Mouse (Mus musculus) cerebellum, adult 2 months (tissue): ENCODE measurements around the gene Zfp524. TPM values are rescaled to one million over a fixed set of nuclear protein-coding genes. Genes with fewer than 3 reads are reported as not detected.

Source experiments
- DNase-seq, 2 experiments: peaks; one replicate each; pipeline ENCODE4 v3.0.0; 2021
- H3K27ac ChIP-seq: fragments of 200-500 bp; 2 replicates; pipeline ENCODE4 v1.5.1; 2012; ENCODE audit warnings: low read length, control low read depth, inconsistent platforms; ENCODE audit not compliant: insufficient read depth
- H3K27me3 ChIP-seq: fragments of 200-500 bp; 2 replicates; pipeline ENCODE4 v1.6.1; 2012; ENCODE audit warnings: inconsistent platforms, mild to moderate bottlenecking, low read length, moderate library complexity; ENCODE audit not compliant: control insufficient read depth, insufficient read depth
- H3K4me1 ChIP-seq: fragments of 200-500 bp; 2 replicates; pipeline ENCODE4 v1.6.1; 2011; ENCODE audit warnings: low read length; ENCODE audit not compliant: control insufficient read depth, insufficient read depth
- H3K4me3 ChIP-seq: fragments of 200-500 bp; replicated peaks from 2 replicates; pipeline ENCODE3; 2011; ENCODE audit warnings: mild to moderate bottlenecking, low read depth, low read length, control low read depth; ENCODE audit not compliant: insufficient read depth
- CTCF ChIP-seq: fragments of 200-500 bp; IDR thresholded peaks from 2 replicates; pipeline ENCODE4 v1.5.1; 2011; ENCODE audit warnings: low read depth, mild to moderate bottlenecking, control low read depth, low read length, moderate library complexity, borderline replicate concordance; ENCODE audit not compliant: insufficient read depth
- POLR2A ChIP-seq: fragments of 200-500 bp; IDR thresholded peaks from 2 replicates; pipeline ENCODE4 v1.6.1; 2011; ENCODE audit warnings: low read length, control low read depth, borderline replicate concordance; ENCODE audit not compliant: insufficient read depth
- WGBS: fragments of 180-500 bp; shearing (Covaris S2); methylation state at CpG from one replicate; pipeline ENCODE4 v1.1.7; 2018; 5-methylcytosine and 5-hydroxymethylcytosine counted together
- polyA plus RNA-seq: library from polyadenylated mRNA; depleted of rRNA; stranded (reverse); fragments of >200 nt; gene quantifications from 2 replicates; pipeline ENCODE4 v1.2.3, GENCODE M21; 2012

Gene Zfp524
- polyA plus RNA-seq, 1 experiment: 14.9 TPM

- TF ChIP-seq POLR2A (peak; percentile 50; the same call in 1 of the 2 replicates), CTCF (no peak)
- DNase-seq: peak; percentile 98
- Histone ChIP-seq H3K27me3 (no peaks in the 10 kb centered on the region), H3K27ac (peak within 1 kb of the TSS; percentile 31; the same call in 1 of the 2 replicates), H3K4me1 (no peaks in the 10 kb centered on the region), H3K4me3 (peak within 1 kb of the TSS; percentile 69)
- WGBS: under 1% methylated on average over 49 of the region's 49 CpGs
Measured at GRCm38 (mm10) chr7:5020000-5020681, 5.9 kb downstream of the Zfp524 start, which contains the start of the genes Zfp865 and Ccdc106. Zfp865 (plus strand) TSS chr7:5020376. Ccdc106 (plus strand) TSS chr7:5020553.

- peak overlapping the region; percentile 31; the same call in 1 of the 2 replicates for H3K27ac ChIP-seq
- no peaks in the 10 kb centered on the region for H3K27me3 ChIP-seq
- H3K4me1 ChIP-seq: no peaks in the 10 kb centered on the region
- TF ChIP-seq CTCF: no peak
- no peak for TF ChIP-seq POLR2A
- under 1% methylated on average over 15 of the region's 15 CpGs for WGBS
- peak overlapping the region; percentile 69 for H3K4me3 ChIP-seq
- no peak for DNase-seq
Measured at GRCm38 (mm10) chr7:5020685-5021084, 6.5 kb downstream of the Zfp524 start.

DNA sequence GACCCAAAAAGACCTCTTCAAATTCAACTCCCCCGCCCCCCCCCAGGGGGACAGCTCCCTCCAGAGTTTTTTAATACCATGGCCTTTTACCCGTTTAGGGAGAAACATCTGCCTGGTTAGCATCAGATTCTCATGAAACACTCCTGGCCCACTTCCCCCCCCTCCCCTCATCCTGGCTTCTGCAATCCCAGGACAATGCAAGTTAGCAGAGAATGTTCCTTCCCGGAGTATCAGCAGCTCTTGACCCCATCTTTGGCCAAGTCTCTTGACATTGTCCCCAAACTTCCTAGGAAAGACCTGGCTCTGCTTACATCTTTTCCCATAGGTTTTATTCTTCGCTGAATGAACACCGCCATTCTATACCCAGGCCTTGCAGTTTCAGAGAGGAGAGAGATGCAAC is 7.0 kb downstream of the Zfp524 start:
- H3K27ac ChIP-seq: no peak overlapping the region
- peak overlapping the region; percentile 69 for H3K4me3 ChIP-seq
- TF ChIP-seq CTCF: no peak
- no peak for TF ChIP-seq POLR2A
- H3K4me1 ChIP-seq: no peaks in the 10 kb centered on the region
- no peaks in the 10 kb centered on the region for H3K27me3 ChIP-seq
- WGBS: 42% methylated on average over 5 of the region's 5 CpGs
- DNase-seq: no peak

DNA sequence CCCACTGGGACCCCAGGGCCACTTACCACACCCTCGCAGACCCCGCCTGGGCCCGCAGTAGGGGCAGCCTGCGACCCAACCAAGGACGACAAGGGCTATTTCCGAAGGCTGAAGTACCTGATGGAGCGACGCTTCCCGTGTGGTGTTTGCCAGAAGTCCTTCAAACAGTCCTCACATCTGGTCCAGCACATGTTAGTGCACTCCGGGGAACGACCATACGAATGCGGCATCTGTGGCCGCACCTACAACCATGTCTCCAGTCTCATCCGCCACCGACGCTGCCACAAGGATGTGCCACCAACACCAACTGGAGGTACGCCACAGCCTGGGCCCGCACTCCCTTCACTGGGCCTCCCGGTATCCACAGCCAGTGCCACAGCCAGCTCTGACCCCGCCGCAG is 15.3 kb downstream of the Zfp524 start:
- TF ChIP-seq CTCF: no peak
- TF ChIP-seq POLR2A: no peak
- Histone ChIP-seq H3K27ac (no peak overlapping the region), H3K4me3 (no peak overlapping the region), H3K4me1 (no peaks in the 10 kb centered on the region), H3K27me3 (no peaks in the 10 kb centered on the region)
- WGBS: 96% methylated on average over 22 of the region's 22 CpGs
- DNase-seq: no peak

- no peaks in the 10 kb centered on the region for H3K4me1 ChIP-seq
Measured at GRCm38 (mm10) chr7:5029946-5030345, 15.7 kb downstream of the Zfp524 start.

GRCm38 (mm10) chr7:5030554-5031275 is 16.5 kb downstream of the Zfp524 start:
- H3K4me1 ChIP-seq: no peaks in the 10 kb centered on the region
- no peak for DNase-seq
- H3K27ac ChIP-seq: no peak overlapping the region
- H3K4me3 ChIP-seq: no peak overlapping the region
- TF ChIP-seq CTCF (no peak), POLR2A (no peak)
- no peaks in the 10 kb centered on the region for H3K27me3 ChIP-seq
- WGBS: 90% methylated on average over 63 of the region's 63 CpGs

More at GRCm38 (mm10) chr7:5029946-5030345, 15.7 kb downstream of the Zfp524 start:
- no peak for DNase-seq
- Histone ChIP-seq H3K27me3 (no peaks in the 10 kb centered on the region), H3K4me3 (no peak overlapping the region), H3K27ac (no peak overlapping the region)
- TF ChIP-seq POLR2A: no peak
- TF ChIP-seq CTCF: no peak
- WGBS: 92% methylated on average over 21 of the region's 21 CpGs

- Histone ChIP-seq H3K4me3 (no peak overlapping the region), H3K27me3 (no peaks in the 10 kb centered on the region), H3K27ac (no peak overlapping the region), H3K4me1 (no peaks in the 10 kb centered on the region)
- WGBS: 90% methylated on average over 46 of the region's 46 CpGs
- no peak for DNase-seq
- no peak for TF ChIP-seq POLR2A
Measured at GRCm38 (mm10) chr7:5031496-5031895, 17.3 kb downstream of the Zfp524 start.

DNA sequence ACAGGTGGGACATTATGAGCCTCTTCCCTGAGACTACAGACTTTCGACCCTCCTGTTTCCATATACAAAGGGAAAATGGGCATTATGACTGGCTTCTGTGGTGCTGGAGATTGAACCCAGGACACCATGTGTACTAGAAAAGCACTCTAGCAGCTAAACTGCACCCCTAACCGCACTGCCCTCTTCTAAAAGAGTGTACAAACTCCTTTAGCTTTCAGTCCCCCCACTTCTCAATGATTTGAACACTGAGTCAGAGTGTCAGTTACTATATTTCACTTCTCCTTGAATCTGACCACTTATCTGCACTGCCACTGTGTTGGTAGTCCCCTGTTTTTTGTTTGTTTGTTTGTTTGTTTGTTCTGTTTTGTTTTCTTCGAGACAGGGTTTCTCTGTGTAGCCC is 19.6 kb downstream of the Zfp524 start, which contains the start of gene 4632433K11Rik:
TSS of gene 4632433K11Rik (plus strand) at position 301 of the 400 bp plus-strand sequence.
- no peak within 1 kb of the TSS for H3K4me3 ChIP-seq
- no peaks in the 10 kb centered on the region for H3K4me1 ChIP-seq
- no peak within 1 kb of the TSS for H3K27ac ChIP-seq
- no peak for TF ChIP-seq CTCF
- no peak for TF ChIP-seq POLR2A
- no peak for DNase-seq
- WGBS: 95% methylated on average over 3 of the region's 3 CpGs
- no peaks in the 10 kb centered on the region for H3K27me3 ChIP-seq
